In genomic region chr11:31480225-31481056, GRCm38 (mm10) we compare ENCODE assay signal across 25 mouse cellular contexts.
A peak's percentile ranks its signal among the peaks of the same experiment; 100 is the strongest.
DNase-seq lines count a peak whose midpoint lies in the region; ATAC-seq lines count a peak whose summit lies in the region.
"Had no signal": no experiment of that assay in that cellular context is flagged by ENCODE, and none has a peak within 500 bp of the region (broad histone marks: within the 10 kb centered on the region; RNA-seq: fewer than 3 reads in every experiment).

No protein-coding gene starts in this region.

- H3K4me2 ChIP-seq in forebrain, embryonic 13.5 days = no peak overlapping the region
- H3K4me2 ChIP-seq in forebrain, embryonic 14.5 days (ENCODE audit: low read length) = no peak overlapping the region
- H3K4me2 ChIP-seq in limb, embryonic 11.5 days (ENCODE audit: low read depth, severe bottlenecking) = no peak overlapping the region
- H3K4me2 ChIP-seq: embryonic facial prominence, embryonic 15.5 days; heart, embryonic 12.5 days; midbrain, embryonic 15.5 days; neural tube, embryonic 12.5 days had no signal

- no peaks in the 10 kb centered on the region for H3K4me1 ChIP-seq in forebrain, embryonic 13.5 days
- H3K4me1 ChIP-seq in forebrain, embryonic 14.5 days (ENCODE audit: control insufficient read depth, insufficient read depth, low read length) = no peaks in the 10 kb centered on the region
- H3K4me1 ChIP-seq in limb, embryonic 11.5 days (ENCODE audit: control insufficient read depth, insufficient read depth, low read length) = no peaks in the 10 kb centered on the region
- no peaks in the 10 kb centered on the region for H3K4me1 ChIP-seq in limb, embryonic 10.5 days
- H3K4me1 ChIP-seq: embryonic facial prominence, embryonic 15.5 days; heart, embryonic 12.5 days; midbrain, embryonic 15.5 days; neural tube, embryonic 12.5 days had no signal

- no peaks in the 10 kb centered on the region for H3K36me3 ChIP-seq in forebrain, embryonic 13.5 days (ENCODE audit: poor library complexity, severe bottlenecking)
- H3K36me3 ChIP-seq in forebrain, embryonic 14.5 days (ENCODE audit: control insufficient read depth, insufficient read depth, low read length) = no peaks in the 10 kb centered on the region
- H3K36me3 ChIP-seq in limb, embryonic 11.5 days (ENCODE audit: control insufficient read depth, insufficient read depth, low read length) = no peaks in the 10 kb centered on the region
- H3K36me3 ChIP-seq in limb, embryonic 10.5 days = no peaks in the 10 kb centered on the region
- H3K36me3 ChIP-seq: embryonic facial prominence, embryonic 15.5 days; G1E; heart, embryonic 12.5 days; midbrain, embryonic 15.5 days; neural tube, embryonic 12.5 days had no signal

- H3K4me3 ChIP-seq in forebrain, embryonic 13.5 days = no peak overlapping the region
- H3K4me3 ChIP-seq in forebrain, embryonic 14.5 days (ENCODE audit: low read depth, low read length) = no peak overlapping the region
- no peak overlapping the region for H3K4me3 ChIP-seq in limb, embryonic 11.5 days (ENCODE audit: low read depth, low read length)
- H3K4me3 ChIP-seq in limb, embryonic 10.5 days = no peak overlapping the region
- H3K4me3 ChIP-seq: embryonic facial prominence, embryonic 15.5 days; heart, embryonic 12.5 days; midbrain, embryonic 15.5 days; neural tube, embryonic 12.5 days had no signal

- H3K9me3 ChIP-seq in forebrain, embryonic 13.5 days (replicated peaks) = no peaks in the 10 kb centered on the region
- H3K9me3 ChIP-seq in forebrain, embryonic 14.5 days (replicated peaks; ENCODE audit: control insufficient read depth, low read length) = no peaks in the 10 kb centered on the region
- H3K9me3 ChIP-seq in limb, embryonic 11.5 days (ENCODE audit: control insufficient read depth, low read length) = no peaks in the 10 kb centered on the region
- H3K9me3 ChIP-seq in limb, embryonic 10.5 days (replicated peaks) = no peaks in the 10 kb centered on the region
- H3K9me3 ChIP-seq: embryonic facial prominence, embryonic 15.5 days; G1E; heart, embryonic 12.5 days; midbrain, embryonic 15.5 days; neural tube, embryonic 12.5 days had no signal

- H3K9ac ChIP-seq in forebrain, embryonic 13.5 days = no peak overlapping the region
- H3K9ac ChIP-seq in forebrain, embryonic 14.5 days (ENCODE audit: low read length) = no peak overlapping the region
- H3K9ac ChIP-seq in limb, embryonic 11.5 days (ENCODE audit: low read length) = no peak overlapping the region
- H3K9ac ChIP-seq: embryonic facial prominence, embryonic 15.5 days; heart, embryonic 12.5 days; midbrain, embryonic 15.5 days; neural tube, embryonic 12.5 days had no signal

- H3K27ac ChIP-seq in forebrain, embryonic 13.5 days = no peak overlapping the region
- no peak overlapping the region for H3K27ac ChIP-seq in forebrain, embryonic 14.5 days (ENCODE audit: low read depth, low read length)
- H3K27ac ChIP-seq in limb, embryonic 11.5 days (replicated peaks; ENCODE audit: low read depth, low read length) = no peak overlapping the region
- no peak overlapping the region for H3K27ac ChIP-seq in limb, embryonic 10.5 days
- H3K27ac ChIP-seq: embryonic facial prominence, embryonic 15.5 days; midbrain, embryonic 15.5 days; neural tube, embryonic 12.5 days had no signal

- DNase-seq in forebrain, embryonic 14.5 days (ENCODE audit: low spot score) = no peak
- DNase-seq in limb, embryonic 11.5 days (ENCODE audit: low spot score) = peak; percentile 16
- no peak for DNase-seq in limb, embryonic 10.5 days (ENCODE audit: low spot score)
- peak; percentile 16 for DNase-seq in testis, postnatal 14 days (ENCODE audit: low spot score)
- no peak for DNase-seq in testis, postnatal 10 days (ENCODE audit: low spot score)
- DNase-seq: adrenal gland, postnatal 36 days; B cell, adult 2 months; gastrocnemius, postnatal 10 days; heart, adult 18-20 months; heart, postnatal 10 days; kidney, adult 2 months; kidney, postnatal 14 days; left cerebral cortex, postnatal 4 days; right cerebral cortex, postnatal 25 days; spleen, adult 18-20 months; thymus, postnatal 25 days had no signal

- no peaks in the 10 kb centered on the region for H3K27me3 ChIP-seq in forebrain, embryonic 13.5 days
- no peaks in the 10 kb centered on the region for H3K27me3 ChIP-seq in forebrain, embryonic 14.5 days (replicated peaks; ENCODE audit: control insufficient read depth, insufficient read depth, low read length)
- no peaks in the 10 kb centered on the region for H3K27me3 ChIP-seq in limb, embryonic 11.5 days (ENCODE audit: control insufficient read depth, insufficient read depth, low read length)
- no peaks in the 10 kb centered on the region for H3K27me3 ChIP-seq in limb, embryonic 10.5 days (ENCODE audit: low read depth, poor library complexity, severe bottlenecking)
- H3K27me3 ChIP-seq: CH12.LX; embryonic facial prominence, embryonic 15.5 days; heart, embryonic 12.5 days; midbrain, embryonic 15.5 days; neural tube, embryonic 12.5 days; Patski had no signal

- 68% methylated on average over 5 of the region's 5 CpGs for WGBS in forebrain, embryonic 13.5 days
- WGBS in forebrain, embryonic 14.5 days = 64% methylated on average over 5 of the region's 5 CpGs
- WGBS in limb, embryonic 11.5 days = 76% methylated on average over 5 of the region's 5 CpGs
- 84% methylated on average over 5 of the region's 5 CpGs for WGBS in limb, embryonic 10.5 days

- peak; percentile 44; the same call in 1 of the 2 replicates for ATAC-seq in forebrain, embryonic 13.5 days
- no peak for ATAC-seq in forebrain, embryonic 14.5 days
- ATAC-seq in limb, embryonic 11.5 days (ENCODE audit: insufficient number of reproducible peaks, low FRiP score, low TSS enrichment, low read depth) = no peak
- ATAC-seq in granulocyte monocyte progenitor cell, adult 5-6 weeks (replicated peaks; ENCODE audit: poor library complexity, severe bottlenecking) = no peak
- ATAC-seq: midbrain, embryonic 15.5 days; Patski had no signal

Comparison
In these comparisons a context has a peak if more than half of its experiments do, and no peak if none do; other contexts are left out.
1. DNase-seq: peak in limb, embryonic 11.5 days (single experiment) and testis, postnatal 14 days (single experiment); none in forebrain, embryonic 14.5 days (single experiment), limb, embryonic 10.5 days (single experiment) and testis, postnatal 10 days (single experiment).